Mouse (Mus musculus) liver, embryonic 14.5 days (tissue): ENCODE data around the gene Abi2. TPM values are rescaled to one million over a fixed set of nuclear protein-coding genes. Genes with fewer than 3 reads are reported as not detected.

Experiments used
- ATAC-seq: fragments of 200-750 bp; cut with Nextera tagmentation; 2 replicates; pipeline ENCODE4 v1.8.0; 2017; ENCODE audit warnings: moderate number of reproducible peaks, mild to moderate bottlenecking, moderate library complexity; ENCODE audit not compliant: insufficient read depth
- DNase-seq, 3 experiments: peaks; one replicate each; pipeline ENCODE4 v3.0.0-alpha.2; 2012 to 2013; ENCODE audit warnings: low read depth in 3 of 3, low spot score in 3 of 3
- H3K27ac ChIP-seq: fragments of 300-500 bp; sonication (generic); 2 replicates; pipeline ENCODE4 v1.5.1; 2014; ENCODE audit warnings: moderate library complexity, mild to moderate bottlenecking, control low read depth, inconsistent platforms
- H3K27me3 ChIP-seq: fragments of 300-500 bp; sonication (generic); 2 replicates; pipeline ENCODE4 v1.6.1; 2014; ENCODE audit warnings: mild to moderate bottlenecking, low read length, moderate library complexity; ENCODE audit not compliant: control insufficient read depth, insufficient read depth
- H3K36me3 ChIP-seq: fragments of 300-500 bp; sonication (generic); replicated peaks from 2 replicates; pipeline ENCODE4 v1.6.1; 2014; ENCODE audit warnings: low read depth; ENCODE audit not compliant: control insufficient read depth, insufficient read depth
- H3K4me1 ChIP-seq, 2 experiments: fragments of 200-500 bp in 1 of 2; fragments of 300-500 bp in 1 of 2; sonication (generic) in 1 of 2; replicated peaks; 2 replicates each; pipeline ENCODE4 v1.6.1; 2012 to 2014; ENCODE audit warnings: antibody characterized with exemption in 1 of 2, inconsistent platforms in 1 of 2, low read length in 1 of 2; ENCODE audit not compliant: control insufficient read depth in 2 of 2, insufficient read depth in 2 of 2
- H3K4me2 ChIP-seq: fragments of 300-500 bp; sonication (generic); 2 replicates; pipeline ENCODE4 v1.6.1; 2014; ENCODE audit warnings: low read depth, mild to moderate bottlenecking, control low read depth, moderate library complexity
- H3K4me3 ChIP-seq, 2 experiments: fragments of 200-500 bp in 1 of 2; fragments of 300-500 bp in 1 of 2; sonication (generic) in 1 of 2; 2 replicates each; pipeline ENCODE4 v1.5.1; 2012 to 2014; ENCODE audit warnings: low read depth in 2 of 2, low read length in 2 of 2, mild to moderate bottlenecking in 2 of 2, control low read depth in 1 of 2, inconsistent platforms in 1 of 2, moderate library complexity in 1 of 2; ENCODE audit not compliant: insufficient read depth in 1 of 2
- H3K9ac ChIP-seq: fragments of 300-500 bp; sonication (generic); replicated peaks from 2 replicates; pipeline ENCODE4 v1.6.1; 2014; ENCODE audit warnings: mild to moderate bottlenecking, control low read depth, moderate library complexity
- H3K9me3 ChIP-seq: fragments of 300-500 bp; sonication (generic); 2 replicates; pipeline ENCODE4 v1.6.1; 2016; ENCODE audit warnings: low read length, mixed read lengths; ENCODE audit not compliant: control insufficient read depth
- CTCF ChIP-seq: IDR thresholded peaks from 2 replicates; pipeline ENCODE4 v1.5.1; 2016; ENCODE audit warnings: antibody characterized with exemption, low read depth, control low read depth
- EP300 ChIP-seq: IDR thresholded peaks from 2 replicates; pipeline ENCODE4 v1.6.1; 2016; ENCODE audit warnings: antibody characterized with exemption, low read depth
- WGBS: fragments of 180-500 bp; shearing (Covaris S2); extraction: QIAGEN DNeasy Blood & Tissue Kit; methylation state at CpG from one replicate; pipeline ENCODE4 v1.1.7; 2014; ENCODE audit not compliant: insufficient replicate concordance; 5-methylcytosine and 5-hydroxymethylcytosine counted together
- polyA plus RNA-seq, 2 experiments: library from polyadenylated mRNA; depleted of rRNA in 1 of 2; stranded (reverse) in 1 of 2; unstranded in 1 of 2; fragments of >200 nt; fragmentation: Nextera tagmentation in 1 of 2; extraction: Ambion mirVana in 1 of 2; gene quantifications; 2 replicates each; pipeline versions ENCODE4 v1.2.1 to v1.2.3; 2012 to 2014

Abi2 gene
- polyA plus RNA-seq, 2 experiments: 1.9 to 3.3 TPM

DNA sequence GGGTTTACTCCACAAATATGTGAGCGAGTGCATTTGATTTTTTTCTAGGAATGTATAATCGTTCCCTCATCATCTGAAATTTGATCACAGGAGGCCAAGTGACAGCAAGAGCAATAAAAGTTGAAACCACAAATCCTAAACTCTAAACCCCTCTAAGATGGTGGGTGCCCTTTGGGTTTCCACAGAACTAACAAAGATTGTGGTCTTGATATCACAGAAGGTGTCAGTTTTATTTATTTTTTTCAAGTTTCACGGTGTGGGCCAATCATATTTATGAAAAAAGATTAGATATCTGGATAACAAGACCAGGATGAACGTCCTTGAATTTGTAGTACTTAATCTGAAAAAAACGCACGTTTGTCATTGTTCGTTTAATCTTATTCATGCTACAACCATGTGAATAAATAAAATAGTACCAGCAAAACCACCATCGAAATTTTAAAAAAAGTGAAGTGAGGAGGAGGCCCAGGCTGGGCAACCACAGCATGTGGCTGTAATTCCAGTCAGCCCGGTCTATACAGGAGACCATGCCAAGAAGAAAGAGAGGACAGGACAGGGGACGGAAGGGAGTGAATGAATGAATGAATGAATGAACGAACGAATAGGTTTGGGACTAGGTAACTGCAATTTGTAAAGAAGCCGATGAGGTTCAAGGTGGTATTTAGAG is 785 bp upstream of the Abi2 start:
- no peak overlapping the region; the same call in 1 of the 2 replicates for H3K27ac ChIP-seq
- peak; percentile 11 for ATAC-seq
- 29% methylated on average over 13 of the region's 13 CpGs for WGBS

DNA sequence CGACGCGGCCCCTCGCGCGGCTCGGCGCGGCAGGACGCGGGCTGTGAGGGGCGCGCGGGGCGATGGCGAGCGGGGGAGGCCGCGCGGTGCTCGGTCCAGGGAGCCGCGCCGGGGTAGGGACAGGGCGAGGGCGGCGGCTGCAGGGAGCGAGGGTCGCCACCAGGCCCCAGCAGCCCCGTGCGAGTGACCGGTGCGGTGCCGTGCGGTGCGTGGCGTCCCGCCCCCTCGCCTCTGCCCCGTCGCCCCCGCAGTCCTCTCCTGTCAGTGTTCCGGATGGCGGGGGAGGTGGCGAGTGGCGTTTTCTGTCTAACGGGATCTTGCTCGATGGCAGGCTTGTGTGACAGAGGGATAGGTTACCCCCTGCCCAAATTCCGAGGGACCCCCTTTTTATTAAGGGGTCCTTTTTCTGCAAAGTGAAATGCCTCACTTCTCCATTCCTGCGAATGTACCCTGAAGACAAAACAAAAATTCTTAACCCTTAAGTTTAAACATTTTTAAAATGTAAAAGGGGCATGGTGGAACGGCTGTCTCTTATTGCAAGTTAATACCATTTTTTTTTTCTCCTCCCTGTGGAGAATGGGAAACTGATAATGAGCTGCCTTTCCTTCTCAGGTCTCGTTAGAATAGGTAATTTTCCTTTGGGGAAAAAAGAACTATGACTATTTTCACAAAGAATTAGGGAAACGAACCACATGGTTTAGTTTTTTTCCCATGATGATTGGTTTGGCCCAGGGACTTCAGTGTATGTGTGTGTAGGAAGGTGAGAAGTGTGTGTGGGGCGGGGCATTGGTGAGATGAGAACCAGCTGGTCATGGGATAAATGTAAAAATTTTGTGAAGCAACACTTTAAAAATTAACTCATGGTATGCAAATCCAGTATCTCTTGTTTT is 754 bp downstream of the Abi2 start:
- H3K4me2 ChIP-seq: peak overlapping the region; percentile 91
- H3K9me3 ChIP-seq: no peaks in the 10 kb centered on the region
- H3K27me3 ChIP-seq: no peaks in the 10 kb centered on the region
- H3K9ac ChIP-seq: peak overlapping the region; percentile 73
- H3K27ac ChIP-seq: peak overlapping the region; percentile 42
- DNase-seq: no peak
- H3K36me3 ChIP-seq: no peaks in the 10 kb centered on the region
- peak; percentile 62 for ATAC-seq
- TF ChIP-seq CTCF: no peak
- TF ChIP-seq EP300: no peak
- H3K4me1 ChIP-seq: peaks cover 0 to 4% of the 10 kb centered on the region in 2 experiments; a peak in 3 of 4 replicates
- 2% methylated on average over 53 of the region's 54 CpGs for WGBS
- H3K4me3 ChIP-seq: peak overlapping the region; percentile 75 to 86

More for the DNA sequence above, 785 bp upstream of the Abi2 start:
- peak overlapping the region; percentile 35; the same call in 1 of the 2 replicates for H3K9ac ChIP-seq
- H3K4me1 ChIP-seq: peaks cover 0 to 4% of the 10 kb centered on the region in 2 experiments; a peak in 3 of 4 replicates
- no peaks in the 10 kb centered on the region for H3K36me3 ChIP-seq
- H3K4me2 ChIP-seq: peak overlapping the region; percentile 91
- peak overlapping the region; percentile 75 to 86 for H3K4me3 ChIP-seq
- H3K9me3 ChIP-seq: no peaks in the 10 kb centered on the region
- no peak for DNase-seq
- TF ChIP-seq EP300 (no peak), CTCF (no peak)
- no peaks in the 10 kb centered on the region for H3K27me3 ChIP-seq

DNA sequence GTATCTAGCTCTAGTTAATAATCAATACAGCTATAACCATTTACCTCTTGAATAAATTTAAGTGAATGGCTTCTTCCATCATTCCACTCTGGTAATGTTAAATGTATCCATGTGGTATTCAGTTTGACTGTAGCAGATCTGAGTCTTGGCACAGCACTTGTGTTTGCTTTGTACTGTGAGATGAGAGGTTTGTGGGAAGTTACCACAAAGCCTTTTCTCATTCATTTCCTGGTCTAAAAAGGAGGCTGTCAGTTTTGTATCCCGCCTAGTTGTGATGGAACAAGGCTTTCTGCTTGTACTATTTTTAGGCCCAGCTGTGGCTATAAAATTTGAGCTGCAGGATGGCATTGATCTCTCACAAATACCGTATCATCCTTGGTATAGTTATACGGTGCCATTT is 7.3 kb downstream of the Abi2 start:
- ATAC-seq (no peak), DNase-seq (no peak)
- TF ChIP-seq CTCF (no peak), EP300 (no peak)
- 31% methylated on average over 3 of the region's 3 CpGs for WGBS
- Histone ChIP-seq H3K36me3 (no peaks in the 10 kb centered on the region), H3K27ac (no peak overlapping the region), H3K9me3 (no peaks in the 10 kb centered on the region), H3K4me2 (no peak overlapping the region), H3K4me3 (no peak overlapping the region), H3K9ac (no peak overlapping the region), H3K27me3 (no peaks in the 10 kb centered on the region), H3K4me1 (no peaks in the 10 kb centered on the region; a peak in 2 of 4 replicates)

DNA sequence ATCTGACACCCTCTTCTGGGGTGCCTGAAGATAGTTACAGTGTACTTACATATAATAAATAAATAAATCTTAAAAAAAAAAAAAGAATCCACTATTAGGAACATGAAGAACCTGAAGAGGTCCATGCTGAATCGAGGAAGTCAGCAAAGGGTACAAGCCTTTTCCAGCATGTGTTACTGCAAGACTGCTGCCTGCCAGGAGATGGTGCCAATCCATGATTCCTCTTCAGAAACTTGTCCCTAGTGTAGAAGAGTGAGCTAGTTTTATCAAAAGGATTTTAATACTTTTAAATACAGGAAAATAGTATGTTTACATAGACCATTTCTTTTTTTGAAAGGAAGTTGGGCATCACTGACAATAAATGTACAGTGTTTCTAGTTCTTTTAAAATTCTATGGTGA is 14.5 kb downstream of the Abi2 start:
- ATAC-seq (no peak), DNase-seq (no peak)
- TF ChIP-seq EP300 (no peak), CTCF (peak; percentile 6; the same call in 1 of the 2 replicates)
- no peak overlapping the region for H3K4me3 ChIP-seq
- H3K4me1 ChIP-seq: no peaks in the 10 kb centered on the region
- 50% methylated on average over 1 of the region's 1 CpGs for WGBS
- no peak overlapping the region for H3K9ac ChIP-seq
- H3K36me3 ChIP-seq: no peaks in the 10 kb centered on the region
- H3K4me2 ChIP-seq: no peak overlapping the region
- no peak overlapping the region for H3K27ac ChIP-seq
- H3K27me3 ChIP-seq: no peaks in the 10 kb centered on the region
- H3K9me3 ChIP-seq: no peaks in the 10 kb centered on the region

DNA sequence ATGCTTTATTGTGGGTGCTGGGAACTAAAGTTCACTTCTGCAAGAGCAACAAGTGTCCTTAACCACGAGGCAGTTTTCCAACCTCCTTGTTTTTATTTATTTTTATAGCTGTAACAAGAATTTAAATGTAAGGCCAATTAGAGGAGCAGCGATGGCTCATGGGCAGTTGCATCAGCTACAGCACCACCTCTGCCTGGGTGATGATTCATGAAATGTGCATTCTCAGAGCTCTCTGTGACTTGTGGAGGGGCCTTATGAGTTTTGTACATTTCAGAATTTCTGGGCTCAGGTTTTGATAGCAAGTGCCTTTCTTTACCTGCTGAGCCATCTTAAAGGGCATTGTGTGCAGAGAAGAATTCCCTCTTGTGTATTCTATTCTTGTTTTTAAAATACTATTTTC is 18.9 kb downstream of the Abi2 start:
- Histone ChIP-seq H3K4me3 (no peak overlapping the region), H3K9me3 (no peaks in the 10 kb centered on the region), H3K4me2 (no peak overlapping the region), H3K9ac (no peak overlapping the region), H3K36me3 (no peaks in the 10 kb centered on the region), H3K27ac (no peak overlapping the region), H3K4me1 (no peaks in the 10 kb centered on the region), H3K27me3 (no peaks in the 10 kb centered on the region)
- no peak for ATAC-seq
- DNase-seq: no peak
- TF ChIP-seq EP300 (no peak), CTCF (no peak)
- 73% methylated on average over 2 of the region's 2 CpGs for whole genome bisulfite sequencing
